Mouse (Mus musculus): ENCODE measurements around the gene Igsf6.

- TF ChIP-seq ZC3H11A (IDR thresholded peaks at IDR 0.05; ENCODE audit: borderline replicate concordance, low read depth, low read length) (no peak), ZNF384 (IDR thresholded peaks at IDR 0.05; ENCODE audit: low read depth, low read length) (no peak), HCFC1 (IDR thresholded peaks at IDR 0.05; ENCODE audit: borderline replicate concordance, insufficient read depth, low read length) (no peak), CHD2 (IDR thresholded peaks at IDR 0.05; ENCODE audit: low read depth, low read length) (no peak)
These were observed 7.0 kb upstream of the Igsf6 start, which contains the start of gene Otoa for GRCm38 (mm10) chr7:121081350-121081749.

Measured in ES-E14 (cell line).